Mouse (Mus musculus) hindbrain, embryonic 13.5 days (tissue): Measurements from ENCODE around the gene Megf11. TPM values are rescaled to one million over a fixed set of nuclear protein-coding genes. Genes with fewer than 3 reads are reported as not detected.

Experiments used
- ATAC-seq: fragments of 200-750 bp; cut with Nextera tagmentation; 2 replicates; pipeline ENCODE4 v1.8.0; 2017; ENCODE audit warnings: moderate TSS enrichment; ENCODE audit not compliant: low FRiP score
- H3K27ac ChIP-seq: fragments of 300-500 bp; sonication (generic); 2 replicates; pipeline ENCODE4 v1.5.1; 2015; ENCODE audit warnings: inconsistent platforms, mild to moderate bottlenecking, moderate library complexity
- H3K27me3 ChIP-seq: fragments of 300-500 bp; sonication (generic); 2 replicates; pipeline ENCODE4 v1.6.1; 2015; ENCODE audit warnings: mild to moderate bottlenecking, inconsistent platforms
- H3K36me3 ChIP-seq: fragments of 300-500 bp; sonication (generic); 2 replicates; pipeline ENCODE4 v1.6.1; 2015; ENCODE audit warnings: mild to moderate bottlenecking, inconsistent platforms
- H3K4me1 ChIP-seq: fragments of 300-500 bp; sonication (generic); replicated peaks from 2 replicates; pipeline ENCODE4 v1.6.1; 2015; ENCODE audit warnings: inconsistent platforms
- H3K4me2 ChIP-seq: fragments of 300-500 bp; sonication (generic); 2 replicates; pipeline ENCODE4 v1.6.1; 2015; ENCODE audit warnings: inconsistent platforms, mild to moderate bottlenecking, moderate library complexity
- H3K4me3 ChIP-seq: fragments of 300-500 bp; sonication (generic); 2 replicates; pipeline ENCODE4 v1.5.1; 2015; ENCODE audit warnings: mild to moderate bottlenecking, inconsistent platforms
- H3K9ac ChIP-seq: fragments of 300-500 bp; sonication (generic); 2 replicates; pipeline ENCODE4 v1.6.1; 2015; ENCODE audit warnings: mild to moderate bottlenecking, inconsistent platforms
- H3K9me3 ChIP-seq: fragments of 300-500 bp; sonication (generic); 2 replicates; pipeline ENCODE4 v1.6.1; 2016; ENCODE audit warnings: inconsistent platforms
- WGBS: fragments of 180-500 bp; shearing (Covaris S2); methylation state at CpG from one replicate; pipeline ENCODE4 v1.1.7; 2015; 5-methylcytosine and 5-hydroxymethylcytosine counted together
- polyA plus RNA-seq: library from polyadenylated mRNA; unstranded; fragments of >200 nt; fragmentation: Nextera tagmentation; extraction: Ambion mirVana; gene quantifications from 2 replicates; pipeline ENCODE4 v1.2.1, GENCODE M21; 2015

Gene Megf11
- polyA plus RNA-seq, 1 experiment from 2014 or later, result 15.7 TPM

DNA sequence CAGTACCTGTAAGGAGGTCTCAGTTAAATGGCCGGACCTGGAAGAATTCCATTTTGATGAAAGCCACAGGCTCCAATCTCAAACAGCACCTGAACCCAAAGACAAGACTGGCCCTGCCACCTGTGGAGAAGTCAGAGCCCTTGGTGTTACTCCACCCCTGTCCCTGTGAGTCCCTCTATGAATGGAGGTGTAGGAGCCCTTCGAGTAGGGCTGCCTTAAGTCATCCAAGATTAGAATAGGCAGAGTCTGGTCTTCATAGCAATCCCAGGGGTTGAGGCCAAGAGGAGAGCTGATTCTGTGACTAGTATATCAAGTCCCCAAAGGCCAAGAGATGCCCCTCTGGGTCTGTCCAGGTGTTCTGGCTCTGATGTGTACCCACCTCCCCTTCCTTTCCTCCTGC, 305.3 kb downstream of the Megf11 start:
- Histone ChIP-seq H3K9ac (peak overlapping the region; percentile 19; the same call in 1 of the 2 replicates), H3K27ac (no peak overlapping the region), H3K36me3 (peaks cover 18% of the 10 kb centered on the region), H3K4me1 (peaks cover 16% of the 10 kb centered on the region), H3K4me3 (no peak overlapping the region), H3K4me2 (no peak overlapping the region), H3K9me3 (no peaks in the 10 kb centered on the region), H3K27me3 (no peaks in the 10 kb centered on the region)
- ATAC-seq, result peak; percentile 30; the same call in 1 of the 2 replicates
- 96% methylated on average over 2 of the region's 2 CpGs for WGBS

DNA sequence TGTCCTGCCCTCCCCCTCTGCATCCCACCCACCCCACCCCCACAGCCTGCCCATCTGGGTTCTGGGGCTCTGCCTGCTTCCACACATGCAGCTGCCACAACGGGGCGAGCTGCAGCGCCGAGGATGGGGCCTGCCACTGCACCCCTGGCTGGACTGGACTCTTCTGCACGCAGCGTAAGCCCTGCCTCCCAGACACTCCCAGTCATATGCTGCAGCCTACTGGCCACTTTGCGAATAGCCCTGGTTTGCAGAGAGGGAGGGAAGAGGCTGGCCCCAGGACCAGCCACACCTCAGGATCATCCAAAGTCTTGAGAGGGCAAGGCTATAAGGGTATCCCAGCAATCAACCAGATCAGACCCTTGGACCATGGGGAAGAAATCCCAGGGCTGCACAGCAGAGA, 305.8 kb downstream of the Megf11 start:
- H3K27me3 ChIP-seq, result no peaks in the 10 kb centered on the region
- peak overlapping the region; percentile 19; the same call in 1 of the 2 replicates for H3K9ac ChIP-seq
- H3K9me3 ChIP-seq, result no peaks in the 10 kb centered on the region
- no peak overlapping the region for H3K4me2 ChIP-seq
- no peak overlapping the region for H3K27ac ChIP-seq
- WGBS, result 3% methylated on average over 7 of the region's 7 CpGs
- peaks cover 16% of the 10 kb centered on the region for H3K4me1 ChIP-seq
- ATAC-seq, result peak; percentile 82
- H3K36me3 ChIP-seq, result peaks cover 21% of the 10 kb centered on the region
- no peak overlapping the region for H3K4me3 ChIP-seq

DNA sequence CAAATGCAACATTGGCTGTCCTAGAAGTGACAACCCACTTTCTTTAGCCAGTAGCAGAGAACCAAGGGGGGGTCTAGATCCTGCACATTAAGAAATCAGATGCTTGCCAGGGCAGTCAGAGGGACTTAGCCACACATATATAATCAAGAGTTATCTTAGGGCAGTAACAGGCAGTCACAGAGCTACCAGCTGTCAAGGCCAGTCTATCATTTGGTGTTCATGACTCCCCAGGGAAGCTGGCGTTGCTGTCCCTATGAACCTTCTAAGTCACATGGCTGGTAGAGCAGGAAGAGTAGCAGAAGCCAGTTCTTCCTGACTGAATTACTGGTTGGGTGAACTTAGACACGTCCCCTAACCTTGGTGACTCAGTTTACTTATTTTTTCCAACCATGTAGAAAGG, 307.7 kb downstream of the Megf11 start:
- no peak overlapping the region for H3K27ac ChIP-seq
- H3K4me1 ChIP-seq, result peaks cover 10% of the 10 kb centered on the region
- ATAC-seq, result no peak
- H3K4me3 ChIP-seq, result no peak overlapping the region
- peaks cover 37% of the 10 kb centered on the region for H3K36me3 ChIP-seq
- H3K27me3 ChIP-seq, result no peaks in the 10 kb centered on the region
- H3K9me3 ChIP-seq, result no peaks in the 10 kb centered on the region
- no peak overlapping the region for H3K9ac ChIP-seq
- no peak overlapping the region for H3K4me2 ChIP-seq
- 69% methylated on average over 2 of the region's 2 CpGs for WGBS

DNA sequence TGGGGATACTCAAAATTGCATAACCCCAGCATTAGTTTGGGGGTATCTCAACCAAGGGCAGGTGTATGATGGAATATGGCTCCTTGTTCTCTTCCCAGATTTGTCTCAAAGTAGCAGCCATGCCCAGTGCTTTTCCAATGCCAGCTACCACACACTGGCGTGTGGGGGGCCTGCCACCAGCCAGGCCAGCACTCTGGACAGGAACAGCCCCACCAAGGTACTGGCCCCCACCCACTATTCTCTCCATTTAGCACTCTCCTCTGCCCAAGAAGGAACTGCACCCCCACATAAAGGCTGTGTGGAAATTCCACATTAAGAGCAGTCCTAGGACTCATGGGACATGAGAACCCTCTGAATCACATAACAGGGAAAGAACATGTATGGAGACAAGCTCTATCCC, 309.8 kb downstream of the Megf11 start:
- Histone ChIP-seq H3K27ac (no peak overlapping the region), H3K27me3 (no peaks in the 10 kb centered on the region), H3K4me1 (peaks cover 9% of the 10 kb centered on the region; the same call in 1 of the 2 replicates), H3K4me3 (no peak overlapping the region), H3K9me3 (no peaks in the 10 kb centered on the region), H3K4me2 (no peak overlapping the region), H3K9ac (no peak overlapping the region), H3K36me3 (peaks cover 39% of the 10 kb centered on the region)
- no peak for ATAC-seq
- WGBS, result 100% methylated on average over 1 of the region's 1 CpGs

DNA sequence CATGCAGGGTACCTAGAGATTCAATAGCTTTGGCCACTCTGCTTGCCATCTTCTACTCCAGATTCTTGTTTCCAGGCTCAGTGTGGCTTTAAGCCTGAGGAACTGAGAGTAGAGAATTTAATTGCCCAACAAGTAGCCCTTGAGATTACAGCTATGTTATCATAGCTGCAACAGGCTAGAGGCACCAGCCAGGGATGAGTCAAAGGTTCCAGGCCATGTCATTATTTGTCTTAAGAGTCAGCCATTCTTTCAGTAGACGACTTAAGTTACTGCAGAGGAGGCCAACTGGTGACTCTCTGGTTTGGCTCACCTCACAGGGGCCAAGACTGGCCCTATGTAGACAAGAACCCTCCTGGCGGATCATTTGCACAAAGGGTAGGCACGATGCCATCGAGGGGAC, 311.0 kb downstream of the Megf11 start:
- no peak for ATAC-seq
- WGBS, result 92% methylated on average over 4 of the region's 4 CpGs
- H3K4me2 ChIP-seq, result no peak overlapping the region

DNA sequence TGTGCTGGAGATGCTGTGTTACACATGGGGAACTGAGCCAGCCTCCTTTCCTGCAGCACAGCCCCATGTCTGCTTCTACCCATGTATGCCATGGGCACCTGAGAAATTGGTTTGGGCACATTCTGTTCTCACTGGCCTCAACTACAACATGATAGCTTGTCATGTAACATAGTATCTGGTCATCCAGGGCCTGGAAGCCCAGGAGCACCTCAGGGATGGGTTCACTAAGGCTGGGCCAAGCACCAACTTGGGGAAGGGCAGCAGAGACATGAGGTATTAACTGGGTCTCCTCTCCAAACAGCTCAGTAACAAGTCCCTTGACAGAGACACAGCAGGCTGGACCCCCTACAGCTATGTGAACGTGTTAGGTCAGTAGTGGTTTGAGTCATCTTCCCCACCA, 311.6 kb downstream of the Megf11 start:
- Histone ChIP-seq H3K4me3 (no peak overlapping the region), H3K9me3 (no peaks in the 10 kb centered on the region), H3K4me2 (no peak overlapping the region), H3K36me3 (peaks cover 48% of the 10 kb centered on the region), H3K27me3 (no peaks in the 10 kb centered on the region), H3K4me1 (0 out of 2 replicates have a peak, but pooled peaks cover 3% of the 10 kb centered on the region), H3K9ac (no peak overlapping the region), H3K27ac (no peak overlapping the region)
- ATAC-seq, result no peak
- 68% methylated on average over 1 of the region's 1 CpGs for WGBS

More for the DNA sequence above, 311.0 kb downstream of the Megf11 start:
- H3K4me3 ChIP-seq, result no peak overlapping the region
- H3K27ac ChIP-seq, result no peak overlapping the region
- no peaks in the 10 kb centered on the region for H3K9me3 ChIP-seq
- H3K27me3 ChIP-seq, result no peaks in the 10 kb centered on the region
- H3K9ac ChIP-seq, result no peak overlapping the region
- peaks cover 45% of the 10 kb centered on the region for H3K36me3 ChIP-seq
- H3K4me1 ChIP-seq, result peaks cover 5% of the 10 kb centered on the region; the same call in 1 of the 2 replicates

DNA sequence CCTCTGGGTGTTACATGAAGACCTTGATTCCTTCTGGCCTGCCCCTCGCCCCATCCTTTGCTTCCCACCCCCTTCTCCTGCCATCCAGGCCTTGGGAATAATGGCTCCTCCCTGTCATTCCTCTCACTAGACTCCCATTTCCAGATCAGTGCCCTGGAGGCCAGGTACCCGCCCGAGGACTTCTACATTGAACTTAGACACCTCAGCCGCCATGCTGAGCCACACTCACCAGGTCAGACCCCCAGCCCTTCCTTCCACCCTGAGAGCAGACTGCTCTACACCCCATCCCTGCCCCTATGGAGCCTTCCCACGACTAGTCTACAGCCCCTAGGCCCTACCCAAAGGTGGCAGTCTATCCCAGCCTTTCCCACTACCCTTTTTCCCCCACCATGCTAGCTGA, 312.3 kb downstream of the Megf11 start:
- Histone ChIP-seq H3K9me3 (no peaks in the 10 kb centered on the region), H3K4me1 (0 out of 2 replicates have a peak, but pooled peaks cover 3% of the 10 kb centered on the region), H3K27ac (no peak overlapping the region), H3K4me2 (no peak overlapping the region), H3K36me3 (peaks cover 48% of the 10 kb centered on the region), H3K9ac (no peak overlapping the region), H3K27me3 (no peaks in the 10 kb centered on the region), H3K4me3 (no peak overlapping the region)
- WGBS, result 80% methylated on average over 5 of the region's 5 CpGs
- ATAC-seq, result no peak

DNA sequence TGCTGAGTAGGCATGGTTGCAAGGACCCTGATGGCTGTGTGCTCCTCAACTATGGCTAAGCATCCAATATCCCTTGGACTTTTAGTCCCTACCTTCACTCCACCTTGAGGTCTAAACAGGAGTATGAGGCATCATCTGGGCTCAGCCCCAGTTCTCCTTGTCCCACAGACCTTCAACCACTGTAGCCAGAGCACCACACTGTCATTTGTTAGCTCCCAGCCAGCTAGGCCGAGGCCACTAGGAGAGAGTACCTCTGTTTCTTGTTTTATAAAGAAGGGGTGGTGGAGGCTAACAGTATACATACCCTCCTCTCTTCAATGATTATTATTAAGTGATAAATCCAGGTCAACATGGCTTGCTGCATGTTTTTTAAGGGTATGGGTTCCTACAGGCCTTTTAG, 313.2 kb downstream of the Megf11 start:
- no peaks in the 10 kb centered on the region for H3K9me3 ChIP-seq
- H3K4me1 ChIP-seq, result 0 out of 2 replicates have a peak, but pooled peaks cover 3% of the 10 kb centered on the region
- no peak overlapping the region for H3K4me2 ChIP-seq
- H3K27me3 ChIP-seq, result no peaks in the 10 kb centered on the region
- no peak overlapping the region for H3K9ac ChIP-seq
- H3K4me3 ChIP-seq, result no peak overlapping the region
- 96% methylated on average over 1 of the region's 1 CpGs for WGBS
- peaks cover 48% of the 10 kb centered on the region for H3K36me3 ChIP-seq
- H3K27ac ChIP-seq, result no peak overlapping the region
- no peak for ATAC-seq

DNA sequence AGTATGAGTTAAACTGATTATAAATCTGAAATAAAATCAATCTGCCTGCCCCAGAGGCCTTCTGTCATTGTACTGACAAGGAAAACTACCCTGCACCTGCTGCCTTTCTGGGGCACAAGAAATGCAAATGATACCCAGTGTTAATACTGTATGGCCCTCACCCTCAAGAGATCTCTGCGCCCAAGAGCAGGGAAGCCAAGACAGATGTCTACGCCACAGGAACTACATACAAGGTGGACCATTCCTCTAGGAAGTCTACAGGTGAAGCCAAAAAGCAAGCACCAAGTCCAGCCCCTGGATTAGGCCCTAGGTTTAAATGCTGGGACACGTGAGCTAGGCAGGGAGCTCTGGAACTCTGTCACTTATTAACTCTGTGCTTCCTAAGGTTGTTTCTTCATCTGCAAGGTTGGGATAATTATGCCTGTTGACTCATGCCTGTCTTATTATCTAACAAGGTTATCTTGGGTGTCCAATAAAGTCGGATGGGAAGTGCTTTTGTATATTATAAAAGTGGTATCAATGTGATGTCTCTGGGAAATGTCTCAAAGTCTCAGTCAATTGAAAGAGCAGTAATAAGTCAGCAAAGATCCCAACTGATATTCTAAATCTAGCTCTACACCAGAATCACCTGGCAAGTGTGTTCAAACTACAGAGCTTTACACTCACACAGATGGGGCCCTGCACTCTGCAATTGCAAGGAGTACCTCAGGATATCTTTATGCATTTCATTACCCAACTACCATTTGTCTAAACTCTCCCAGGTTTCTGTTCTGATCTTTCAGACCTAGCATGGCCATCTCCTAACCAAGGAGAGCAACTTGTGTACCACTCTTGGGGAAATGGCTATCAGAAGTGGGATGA, 315.3 kb downstream of the Megf11 start:
- no peaks in the 10 kb centered on the region for H3K27me3 ChIP-seq
- 81% methylated on average over 4 of the region's 4 CpGs for WGBS
- 0 out of 2 replicates have a peak, but pooled peaks cover 3% of the 10 kb centered on the region for H3K4me1 ChIP-seq
- H3K36me3 ChIP-seq, result peaks cover 39% of the 10 kb centered on the region
- no peak overlapping the region for H3K9ac ChIP-seq
- no peak for ATAC-seq
- no peak overlapping the region for H3K4me2 ChIP-seq
- no peak overlapping the region for H3K27ac ChIP-seq
- H3K9me3 ChIP-seq, result no peaks in the 10 kb centered on the region
- no peak overlapping the region for H3K4me3 ChIP-seq

DNA sequence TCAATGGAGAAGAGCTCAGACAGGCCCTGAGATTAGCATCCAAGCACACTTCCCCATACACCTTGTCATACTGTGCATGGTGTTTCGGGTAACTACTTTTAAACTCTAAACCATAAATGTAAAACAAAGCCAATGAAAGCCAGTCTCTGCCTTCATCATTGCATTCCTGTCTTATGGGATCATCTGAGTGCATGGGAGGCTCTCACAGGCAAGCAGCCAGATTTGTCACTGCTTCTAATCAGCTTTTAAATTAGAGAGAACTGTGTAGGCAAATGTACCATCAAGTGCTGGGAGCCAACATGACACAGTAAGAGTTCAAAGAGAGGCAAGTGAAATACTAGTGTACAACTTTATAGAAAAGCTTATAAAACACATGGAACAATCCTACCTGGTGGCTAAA, 316.2 kb downstream of the Megf11 start:
- Histone ChIP-seq H3K27ac (no peak overlapping the region), H3K4me3 (no peak overlapping the region), H3K4me1 (0 out of 2 replicates have a peak, but pooled peaks cover 3% of the 10 kb centered on the region), H3K36me3 (peaks cover 33% of the 10 kb centered on the region), H3K27me3 (no peaks in the 10 kb centered on the region), H3K9me3 (no peaks in the 10 kb centered on the region), H3K4me2 (no peak overlapping the region), H3K9ac (no peak overlapping the region)
- WGBS, result 93% methylated on average over 1 of the region's 1 CpGs
- no peak for ATAC-seq

DNA sequence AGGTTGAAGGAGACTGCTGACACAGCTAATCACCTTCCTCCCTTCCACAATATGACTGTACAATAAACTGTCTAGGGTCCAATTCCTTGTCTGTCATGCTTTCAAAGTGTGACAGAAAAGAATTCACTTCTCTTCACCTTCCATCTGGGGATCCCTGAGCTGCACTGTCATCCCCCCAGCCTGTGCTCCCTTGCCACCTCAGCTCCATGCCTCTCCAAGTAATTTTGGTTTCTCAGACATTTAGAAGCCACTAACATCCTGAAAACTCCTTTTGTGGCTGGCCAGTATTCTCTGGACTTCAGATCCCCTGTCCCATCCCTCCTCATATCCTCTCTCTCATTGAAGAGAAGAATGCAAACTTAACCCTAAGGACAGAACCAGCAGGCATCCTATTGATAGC, 317.0 kb downstream of the Megf11 start:
- no peaks in the 10 kb centered on the region for H3K27me3 ChIP-seq
- no peaks in the 10 kb centered on the region for H3K9me3 ChIP-seq
- ATAC-seq, result no peak
- H3K36me3 ChIP-seq, result peaks cover 26% of the 10 kb centered on the region
- H3K4me2 ChIP-seq, result no peak overlapping the region
- no peak overlapping the region for H3K27ac ChIP-seq
- H3K9ac ChIP-seq, result no peak overlapping the region
- no peak overlapping the region for H3K4me3 ChIP-seq
- 0 out of 2 replicates have a peak, but pooled peaks cover 3% of the 10 kb centered on the region for H3K4me1 ChIP-seq

DNA sequence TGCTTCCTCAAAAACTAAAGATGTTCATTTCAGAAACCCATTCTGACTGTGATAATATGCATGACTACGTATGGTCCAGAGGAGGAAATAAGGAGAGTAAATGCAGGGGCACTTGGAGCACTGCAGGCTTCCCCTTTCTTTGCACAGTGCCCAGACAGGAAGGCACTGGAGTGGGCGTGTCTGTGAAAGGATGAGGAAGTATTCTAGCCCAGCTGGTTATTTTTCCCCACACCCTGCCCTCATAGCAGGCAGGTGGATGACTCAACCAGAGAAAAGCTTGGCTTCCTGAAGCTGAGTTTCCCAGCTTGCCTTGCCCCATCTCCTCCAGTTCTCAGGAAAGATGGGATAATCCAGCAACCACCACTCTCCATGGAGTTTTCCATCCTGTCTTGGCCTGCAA, 317.5 kb downstream of the Megf11 start:
- Histone ChIP-seq H3K4me2 (no peak overlapping the region), H3K9ac (no peak overlapping the region), H3K9me3 (no peaks in the 10 kb centered on the region), H3K4me3 (no peak overlapping the region), H3K27ac (no peak overlapping the region), H3K27me3 (no peaks in the 10 kb centered on the region), H3K36me3 (peaks cover 25% of the 10 kb centered on the region), H3K4me1 (0 out of 2 replicates have a peak, but pooled peaks cover 3% of the 10 kb centered on the region)
- ATAC-seq, result no peak
- WGBS, result 95% methylated on average over 2 of the region's 2 CpGs
